Mouse (Mus musculus) kidney, adult 2 months (tissue): ENCODE data around the gene Hic1.

Experiments used
- CTCF ChIP-seq: fragments of 200-500 bp; conservative IDR thresholded peaks from 2 replicates; pipeline ENCODE4 v1.5.1; 2011; ENCODE audit warnings: low read depth, mild to moderate bottlenecking, control low read depth, low read length, moderate library complexity, mixed read lengths; ENCODE audit not compliant: insufficient read depth, insufficient read length
- POLR2A ChIP-seq: fragments of 200-500 bp; IDR thresholded peaks from one replicate; pipeline ENCODE4 v1.6.1; 2011; ENCODE audit warnings: low read depth, low read length, control low read depth

- peak; percentile 86 for TF ChIP-seq CTCF
- TF ChIP-seq POLR2A = peak; percentile 27
Measured at GRCm38 (mm10) chr11:75168590-75169361, 543 bp downstream of the Hic1 start.
